Mouse (Mus musculus) Patski (cell line): ENCODE measurements around the gene Stap2. TPM values are rescaled to one million over a fixed set of nuclear protein-coding genes. Genes with fewer than 3 reads are reported as not detected.

Experiments
- ATAC-seq: fragments of 100-300 bp; one replicate; pipeline ENCODE4 v1.8.0; 2021
- CTCF ChIA-PET: fragments of 350-600 bp; sonication (Branson Sonifier 250); formaldehyde crosslinking; loops from one replicate; lab custom pipeline; 2022; ENCODE audit warnings: inconsistent platforms; lab: Charles Lee
- POLR2A ChIA-PET: fragments of 350-600 bp; sonication (Branson Sonifier 250); formaldehyde crosslinking; loops from one replicate; lab custom pipeline; 2022; ENCODE audit warnings: antibody characterized with exemption, inconsistent platforms; lab: Charles Lee
- DNase-seq: peaks from one replicate; pipeline ENCODE4 v3.0.0-alpha.2; 2011; ENCODE audit warnings: low read depth, low spot score
- H3K27me3 ChIP-seq: fragments of 371-371 bp; one replicate; pipeline ENCODE4 v1.5.1; 2021
- CTCF ChIP-seq: fragments of 100-300 bp; IDR thresholded peaks from one replicate; pipeline ENCODE4 v1.5.1; 2021
- in situ Hi-C: fragments of 300-500 bp; cut with MboI; formaldehyde crosslinking; loops from 3 replicates; pipeline ENCODE4 v1.11.1; 2018; ENCODE audit warnings: low pct_unique_long_range_greater_than_20kb, mixed read lengths
- polyA plus RNA-seq: library from polyadenylated mRNA; unstranded; gene quantifications from one replicate; pipeline ENCODE4 v1.2.3, GENCODE M21; 2021

The Stap2 gene
- polyA plus RNA-seq, 1 experiment from 2014 or later = 14.2 TPM

DNA sequence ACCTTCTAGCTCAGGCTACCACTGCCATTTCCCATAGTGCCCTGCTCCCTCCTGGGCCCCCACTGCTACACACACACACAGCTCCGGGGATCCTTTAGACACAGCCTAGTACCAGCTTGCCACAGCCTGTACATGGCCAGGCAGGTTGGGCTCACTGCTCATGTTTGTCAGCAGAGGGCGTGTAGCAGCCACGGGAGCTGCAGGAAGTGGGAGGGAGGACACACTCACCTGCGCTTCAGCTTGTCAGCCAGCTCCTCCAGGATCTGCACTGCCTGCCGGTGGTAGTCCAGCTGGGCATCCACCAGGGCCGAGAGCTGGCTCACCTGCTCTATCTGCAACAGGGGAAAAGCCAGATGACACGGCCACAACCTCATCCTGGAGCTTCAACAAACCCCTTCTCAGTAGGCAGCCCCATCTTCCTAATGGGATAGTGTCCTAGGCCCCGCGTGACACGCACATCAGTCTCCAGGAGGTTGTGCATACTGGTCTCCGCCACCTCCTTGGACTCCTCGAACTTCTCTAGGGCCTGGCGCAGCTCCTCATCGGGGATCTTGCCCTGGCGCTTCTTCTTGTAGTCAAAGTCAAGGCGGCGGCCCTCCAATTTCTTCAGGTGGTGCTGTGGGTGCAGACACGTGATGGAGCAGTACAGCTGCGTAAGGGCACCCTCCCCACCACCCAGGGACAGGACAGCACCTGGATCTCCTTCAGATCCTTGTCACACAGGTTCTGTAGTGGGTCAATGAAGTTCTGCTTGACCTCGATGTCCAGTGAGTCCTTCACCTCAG is 13.2 kb upstream of the Stap2 start:
- POLR2A ChIA-PET = interaction anchor here (0.9 to 3.0 kb wide), 5 partner anchors 10 to 66 kb away, joined by 3 to 17 read pairs (median 7); partner anchors contain the start of gene Sh3gl1
- H3K27me3 ChIP-seq = no peaks in the 10 kb centered on the region
- in situ Hi-C loops = loop anchor here (10.0 to 25.0 kb wide), 2 partner anchors 54 to 306 kb away; partner anchors contain the start of gene Pot1b
- CTCF ChIA-PET = interaction anchor here (1.1 to 8.8 kb wide), 9 partner anchors 9 to 52 kb away, joined by 3 to 72 read pairs (median 5); partner anchors contain the start of genes Chaf1a and Sh3gl1
- ATAC-seq = peak; percentile 68
- DNase-seq = no peak
- no peak for TF ChIP-seq CTCF

GRCm38 (mm10) chr17:56017848-56018247 is 12.5 kb upstream of the Stap2 start:
- in situ Hi-C loops = loop anchor here (10.0 to 25.0 kb wide), 2 partner anchors 53 to 306 kb away; partner anchors contain the start of gene Pot1b
- DNase-seq (no peak), ATAC-seq (no peak)
- ChIA-PET POLR2A (interaction anchor here (0.9 to 3.0 kb wide), 5 partner anchors 9 to 67 kb away, joined by 3 to 17 read pairs (median 7); partner anchors contain the start of gene Sh3gl1), CTCF (interaction anchor here (1.1 to 8.8 kb wide), 9 partner anchors 8 to 51 kb away, joined by 3 to 72 read pairs (median 5); partner anchors contain the start of genes Chaf1a and Sh3gl1)
- no peak for TF ChIP-seq CTCF
- no peaks in the 10 kb centered on the region for H3K27me3 ChIP-seq

GRCm38 (mm10) chr17:56016793-56017785 is 11.7 kb upstream of the Stap2 start:
- in situ Hi-C loops = loop anchor here (10.0 to 25.0 kb wide), 2 partner anchors 52 to 305 kb away; partner anchors contain the start of gene Pot1b
- ChIA-PET CTCF (interaction anchor here (1.3 to 8.8 kb wide), 5 partner anchors 8 to 23 kb away, joined by 3 to 72 read pairs (median 13); partner anchors contain the start of genes Chaf1a and Sh3gl1), POLR2A (interaction anchor here (1.1 to 3.0 kb wide), 5 partner anchors 8 to 68 kb away, joined by 3 to 17 read pairs (median 7); partner anchors contain the start of genes Sh3gl1 and Stap2)
- H3K27me3 ChIP-seq = no peaks in the 10 kb centered on the region
- no peak for DNase-seq
- no peak for TF ChIP-seq CTCF
- no peak for ATAC-seq

GRCm38 (mm10) chr17:56016382-56016781 is 11.0 kb upstream of the Stap2 start:
- ChIA-PET POLR2A (interaction anchor here (1.1 to 3.0 kb wide), 4 partner anchors 7 to 68 kb away, joined by 3 to 17 read pairs (median 7); partner anchors contain the start of genes Sh3gl1 and Stap2), CTCF (interaction anchor here (2.5 to 8.8 kb wide), 3 partner anchors 7 to 20 kb away, joined by 13 to 72 read pairs (median 54); partner anchors contain the start of gene Sh3gl1)
- ATAC-seq (no peak), DNase-seq (no peak)
- H3K27me3 ChIP-seq = no peaks in the 10 kb centered on the region
- TF ChIP-seq CTCF = no peak
- in situ Hi-C loops = loop anchor here (10.0 to 25.0 kb wide), 2 partner anchors 52 to 304 kb away; partner anchors contain the start of gene Pot1b

DNA sequence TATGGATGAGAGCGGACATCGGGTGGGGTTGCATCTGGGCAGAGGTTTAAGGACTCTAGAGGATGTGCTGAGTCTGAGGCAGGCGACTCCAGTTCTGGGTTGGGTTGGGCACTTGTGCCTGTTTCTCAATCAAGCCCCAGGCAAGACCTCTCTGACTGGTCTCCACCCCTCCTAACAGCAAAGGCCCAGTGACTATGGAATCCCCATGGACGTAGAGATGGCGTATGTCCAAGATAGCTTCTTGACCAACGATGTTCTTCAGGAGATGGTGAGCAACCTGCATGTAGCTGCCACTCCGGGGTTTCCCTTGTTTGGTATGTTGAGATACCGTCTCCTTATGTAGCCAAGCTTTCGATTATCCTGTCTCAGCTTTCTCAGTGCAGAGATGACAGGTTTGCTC is 9.9 kb upstream of the Stap2 start:
- no peak for TF ChIP-seq CTCF
- ATAC-seq (no peak), DNase-seq (no peak)
- no peaks in the 10 kb centered on the region for H3K27me3 ChIP-seq
- in situ Hi-C loops = loop anchor here (10.0 to 25.0 kb wide), 2 partner anchors 50 to 303 kb away; partner anchors contain the start of gene Pot1b
- POLR2A ChIA-PET = no interaction called here
- CTCF ChIA-PET = interaction anchor here (8.8 kb wide), 1 partner anchor 22 kb away, joined by 72 read pairs; the partner anchor contains the start of gene Sh3gl1

- no peak for ATAC-seq
- ChIA-PET CTCF (interaction anchor here (0.6 to 3.2 kb wide), 2 partner anchors 16 to 23 kb away, joined by 3 to 48 read pairs; partner anchors contain the start of gene Sh3gl1), POLR2A (no interaction called here)
- no peak for DNase-seq
- H3K27me3 ChIP-seq = no peaks in the 10 kb centered on the region
- in situ Hi-C loops = loop anchor here (10.0 to 25.0 kb wide), 2 partner anchors 47 to 299 kb away; partner anchors contain the start of gene Pot1b
- no peak for TF ChIP-seq CTCF
Measured at GRCm38 (mm10) chr17:56011441-56011840, 6.1 kb upstream of the Stap2 start.

DNA sequence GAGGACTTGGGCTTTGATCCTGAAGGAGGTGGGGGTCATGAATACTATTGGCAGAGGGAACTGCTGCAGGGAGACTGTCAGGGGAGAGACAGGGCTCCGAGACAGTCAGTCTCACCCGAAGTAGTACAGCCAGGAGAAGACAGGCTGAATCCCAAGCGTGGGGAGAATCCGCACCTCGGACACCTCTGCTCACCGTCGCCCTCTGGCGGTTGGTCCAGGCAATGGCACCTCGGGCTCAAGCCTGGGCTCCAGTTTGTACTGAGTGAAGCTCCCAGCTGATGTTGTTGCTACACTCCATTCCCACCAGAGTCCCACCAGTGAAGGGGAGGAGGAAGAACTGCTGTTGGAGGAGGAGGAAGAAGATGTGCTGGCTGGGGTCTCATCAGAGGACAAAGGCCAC is 5.3 kb upstream of the Stap2 start:
- ChIA-PET POLR2A (interaction anchor here (1.9 kb wide), 1 partner anchor 13 kb away, joined by 5 read pairs; no protein-coding TSS in a partner anchor), CTCF (interaction anchor here (0.6 to 3.4 kb wide), 4 partner anchors 7 to 308 kb away, joined by 3 to 48 read pairs (median 11); partner anchors contain the start of gene Sh3gl1)

GRCm38 (mm10) chr17:56010255-56010654 is 4.9 kb upstream of the Stap2 start:
- no peaks in the 10 kb centered on the region for H3K27me3 ChIP-seq
- TF ChIP-seq CTCF = no peak
- in situ Hi-C loops = loop anchor here (10.0 to 25.0 kb wide), 2 partner anchors 45 to 298 kb away; partner anchors contain the start of gene Pot1b
- DNase-seq = no peak
- ChIA-PET CTCF (interaction anchor here (0.8 to 3.4 kb wide), 8 partner anchors 7 to 308 kb away, joined by 3 to 48 read pairs (median 7); partner anchors contain the start of genes Chaf1a and Sh3gl1), POLR2A (interaction anchor here (1.2 to 2.3 kb wide), 5 partner anchors 7 to 34 kb away, joined by 5 to 10 read pairs (median 8); partner anchors contain the start of gene Sh3gl1)
- ATAC-seq = no peak

More for the DNA sequence above, 5.3 kb upstream of the Stap2 start:
- in situ Hi-C loops = loop anchor here (10.0 to 25.0 kb wide), 2 partner anchors 46 to 298 kb away; partner anchors contain the start of gene Pot1b
- DNase-seq (no peak), ATAC-seq (no peak)
- TF ChIP-seq CTCF = no peak
- H3K27me3 ChIP-seq = no peaks in the 10 kb centered on the region
